Mouse (Mus musculus) adrenal gland, adult 2 months (tissue): Measurements from ENCODE around the gene Ung. TPM values are rescaled to one million over a fixed set of nuclear protein-coding genes. Genes with fewer than 3 reads are reported as not detected.

Source experiments
- DNase-seq: peaks from one replicate; pipeline ENCODE4 v3.0.0; 2021
- long read RNA-seq: library from polyadenylated mRNA; stranded (forward); transcript quantifications from one replicate; pipeline ENCODE4 v2.0.0, GENCODE M21; 2021
- polyA plus RNA-seq: library from polyadenylated mRNA; depleted of rRNA; stranded (reverse); fragments of >200 nt; gene quantifications from 2 replicates; pipeline ENCODE4 v1.2.3, GENCODE M21; 2012; rRNA removed
- total RNA-seq, 2 experiments: library from RNA; stranded (reverse); gene quantifications; 2 replicates each; pipeline ENCODE4 v1.2.3; 2021

The Ung gene
- total RNA-seq (1 to 10 TPM; 4.7 to 5.7 TPM), polyA plus RNA-seq (4.3 and 4.9 TPM in 2 replicates)
- long read RNA-seq, partial matches to known transcripts, result 0 of 4 reads
- long read RNA-seq, other reads (novel, unspliced or antisense), result 0 of 4 reads

DNA sequence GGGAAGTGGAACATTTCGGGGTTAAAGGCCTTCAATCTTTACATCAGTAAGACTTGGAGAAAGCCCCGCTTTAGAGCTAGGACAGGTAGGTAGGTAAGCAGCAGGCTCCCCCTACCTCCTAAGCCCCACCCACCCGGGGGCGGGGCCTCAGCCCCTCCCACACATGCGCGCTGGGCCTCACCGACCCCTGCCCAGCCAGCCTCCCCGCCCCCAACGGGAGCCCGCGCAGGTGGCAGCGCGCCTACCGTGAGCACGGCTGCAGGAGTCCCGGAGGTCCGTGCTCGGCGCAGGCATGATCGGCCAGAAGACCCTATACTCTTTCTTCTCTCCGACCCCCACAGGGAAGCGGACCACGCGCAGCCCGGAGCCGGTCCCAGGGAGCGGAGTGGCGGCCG lies at the start of gene Ung:
TSS of gene Ung (plus strand) at position 176 of the 395 bp plus-strand sequence.
- DNase-seq, result no peak

DNA sequence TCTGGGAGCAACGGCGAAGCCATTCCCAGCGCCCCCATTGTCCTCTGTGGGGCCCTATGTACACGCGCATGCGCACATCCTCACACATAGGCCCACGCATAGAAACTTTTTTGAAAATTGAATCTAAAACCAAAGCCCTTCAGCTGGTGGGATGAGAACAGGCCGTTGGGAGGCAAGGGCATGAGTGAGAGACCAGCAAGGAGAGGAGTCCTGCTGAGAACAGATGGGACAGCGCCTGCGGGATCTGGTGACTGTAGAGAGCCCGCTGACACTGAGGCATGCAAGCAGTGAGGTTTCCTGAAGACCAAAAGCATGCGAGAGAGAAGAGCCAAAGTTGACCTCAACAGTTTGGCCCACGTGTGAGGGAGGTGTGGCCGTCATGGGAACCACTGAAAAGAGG lies 44.7 kb upstream of the Ung start:
- no peak for DNase-seq

DNA sequence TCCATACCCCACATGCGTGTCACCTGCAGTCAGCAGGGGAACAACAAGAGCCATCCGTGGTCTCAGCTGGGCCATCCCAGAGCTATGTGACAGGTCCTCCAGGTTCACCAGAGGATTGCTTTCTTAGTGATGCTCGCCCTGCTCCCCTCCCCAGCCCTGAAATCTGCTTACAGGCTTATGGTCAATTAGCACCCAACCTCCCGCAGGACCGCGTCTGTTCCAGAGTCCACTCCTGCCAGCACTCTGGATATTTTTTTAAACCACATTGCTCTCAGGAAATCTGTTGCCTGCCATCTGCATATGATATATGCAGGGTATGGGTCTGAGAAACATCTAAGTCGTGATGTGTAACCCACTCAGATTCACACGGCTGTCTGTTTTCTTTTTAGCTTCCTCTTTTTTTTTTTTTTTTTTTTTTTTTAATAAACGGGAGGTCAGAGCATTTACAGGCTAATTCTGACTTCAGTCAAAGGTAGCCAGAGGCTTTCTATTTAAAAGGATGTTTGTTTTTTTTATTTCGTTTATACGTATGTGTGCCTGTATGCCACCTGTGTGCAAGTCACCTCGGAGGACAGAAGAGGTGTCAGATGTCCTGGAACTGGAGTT lies 42.2 kb upstream of the Ung start:
- DNase-seq, result no peak

DNA sequence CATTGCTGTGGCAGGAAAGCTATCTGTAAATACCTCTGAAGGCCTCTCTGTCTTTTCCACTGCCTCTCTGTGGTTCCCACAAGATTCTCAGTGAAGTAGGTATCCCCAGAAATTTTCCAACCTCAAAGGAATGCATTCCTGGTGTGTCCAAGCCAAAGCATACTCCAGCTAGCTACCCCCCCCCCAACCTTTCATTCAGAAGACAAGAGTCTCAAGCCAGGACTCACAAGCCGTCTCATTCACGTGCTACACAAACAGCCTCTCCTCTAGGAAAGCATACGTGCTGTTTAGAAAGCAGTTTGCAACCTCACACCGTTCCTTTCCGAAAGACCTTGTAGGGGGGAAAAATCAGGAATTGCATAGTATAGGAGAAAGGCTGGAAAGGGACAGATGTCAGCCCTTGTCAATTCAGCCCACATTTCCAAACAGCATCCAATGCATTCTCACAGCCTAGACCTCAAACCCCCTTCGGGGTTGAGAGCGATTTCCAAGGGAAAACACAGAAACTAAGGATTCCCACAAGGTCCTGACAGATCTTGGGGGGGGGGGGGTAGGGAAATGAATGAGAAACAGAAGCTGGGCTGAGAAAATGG lies 39.7 kb upstream of the Ung start:
- DNase-seq, result no peak

DNA sequence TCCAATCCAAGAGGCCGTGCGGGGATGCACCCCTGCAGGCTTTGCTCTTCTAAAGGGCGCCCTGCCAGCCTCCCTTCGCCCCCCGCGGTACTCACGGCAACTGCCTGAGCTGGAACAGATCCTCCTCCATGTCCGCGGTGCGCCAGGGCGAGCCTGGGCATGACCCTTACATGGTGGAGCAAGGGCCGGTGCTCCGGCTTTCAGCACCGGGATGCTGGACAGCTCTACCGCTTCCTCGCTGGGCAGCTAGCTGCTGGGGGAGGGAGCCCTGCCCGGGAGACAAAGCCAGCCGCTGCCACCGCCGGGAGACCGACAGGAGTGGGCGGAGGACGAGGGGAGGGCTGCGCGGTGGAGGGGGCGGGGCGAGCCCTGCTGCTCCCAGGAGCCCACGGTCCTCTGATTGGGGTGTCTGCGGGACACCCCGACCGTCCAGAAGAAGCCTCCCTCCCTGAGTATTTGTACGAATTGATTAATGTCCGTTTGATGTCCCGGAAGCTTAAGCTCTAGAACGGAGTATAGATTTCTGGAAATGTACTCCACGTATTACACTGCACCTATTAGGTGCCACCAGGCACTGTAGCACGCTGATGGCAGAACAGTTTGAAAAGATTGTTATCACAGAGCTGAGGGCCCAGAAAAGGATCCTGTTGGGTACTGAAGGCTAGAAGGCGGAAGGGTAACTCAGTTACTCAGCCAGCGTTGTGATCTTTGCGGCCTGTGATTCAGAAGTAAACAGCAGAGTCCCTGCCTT lies 39.0 kb upstream of the Ung start, which contains the start of gene Svop:
TSS of gene Svop (minus strand) at position 514 of the 751 bp plus-strand sequence.
- peak; percentile 82 for DNase-seq

DNA sequence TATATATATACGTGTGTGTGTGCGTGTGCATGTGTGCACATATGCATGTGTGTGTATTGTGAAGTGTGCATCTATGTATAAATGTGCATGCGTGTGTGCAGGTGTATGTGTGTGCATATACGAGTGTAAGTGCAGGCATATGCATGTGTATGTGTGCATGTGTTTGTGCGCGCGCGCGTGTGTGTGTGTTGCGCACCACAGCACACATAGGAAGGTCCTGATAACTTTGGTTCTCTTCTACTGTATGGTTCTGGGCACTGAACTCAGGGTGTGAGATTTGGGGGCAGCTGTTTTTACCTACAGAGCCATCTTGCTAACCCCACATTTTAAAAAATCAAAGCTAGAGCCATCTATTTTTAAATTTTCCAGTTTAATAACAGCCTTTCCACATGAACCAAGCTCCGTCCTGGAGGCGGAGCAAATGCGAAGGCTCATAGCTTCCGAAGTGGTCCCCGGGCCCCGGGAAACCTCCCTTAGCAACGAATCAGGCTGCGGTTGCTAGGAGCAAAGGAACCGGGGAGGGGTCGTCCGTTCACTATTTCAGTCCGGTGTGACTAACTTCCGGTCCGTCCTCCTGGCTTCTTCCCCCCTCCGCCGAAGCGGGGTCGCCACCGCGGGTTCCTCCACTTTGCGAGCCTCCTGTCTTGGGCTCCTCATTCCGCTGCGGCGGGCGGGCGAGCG lies 30.3 kb upstream of the Ung start:
- DNase-seq, result peak; percentile 94

DNA sequence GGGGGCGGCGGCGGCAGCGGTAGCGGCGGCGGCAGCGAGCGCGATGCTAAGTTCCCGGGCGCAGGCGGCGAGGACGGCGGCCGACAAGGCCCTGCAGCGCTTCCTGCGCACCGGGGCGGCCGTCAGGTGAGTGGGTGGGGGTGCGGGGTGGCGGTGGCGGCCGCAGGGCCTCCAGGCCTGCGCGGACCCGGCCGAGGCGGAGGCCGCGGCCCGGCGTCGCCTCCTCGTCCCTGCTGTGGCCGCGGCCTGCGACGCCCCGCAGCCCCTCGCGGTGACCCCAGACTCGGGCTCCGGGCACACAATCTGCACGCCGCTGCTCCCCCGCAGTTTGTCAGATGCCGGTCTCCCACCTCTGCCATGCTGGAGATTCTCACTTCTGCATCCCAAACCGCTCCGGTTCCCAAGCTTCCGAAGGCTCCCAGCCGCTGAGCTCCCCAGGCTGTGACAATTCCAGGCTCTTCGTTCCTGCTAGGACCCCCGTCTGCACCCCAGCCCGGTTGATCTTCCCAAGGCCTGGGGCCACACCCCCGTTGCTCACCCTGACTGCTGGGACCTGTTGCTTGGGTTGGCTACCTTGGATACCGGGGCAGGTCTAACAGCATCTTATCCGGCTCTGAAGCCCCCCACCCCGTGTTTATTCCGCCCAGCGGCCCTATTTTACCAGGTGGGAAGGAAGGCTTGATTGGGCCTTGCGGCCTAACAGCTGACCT lies 29.6 kb upstream of the Ung start:
- no peak for DNase-seq

DNA sequence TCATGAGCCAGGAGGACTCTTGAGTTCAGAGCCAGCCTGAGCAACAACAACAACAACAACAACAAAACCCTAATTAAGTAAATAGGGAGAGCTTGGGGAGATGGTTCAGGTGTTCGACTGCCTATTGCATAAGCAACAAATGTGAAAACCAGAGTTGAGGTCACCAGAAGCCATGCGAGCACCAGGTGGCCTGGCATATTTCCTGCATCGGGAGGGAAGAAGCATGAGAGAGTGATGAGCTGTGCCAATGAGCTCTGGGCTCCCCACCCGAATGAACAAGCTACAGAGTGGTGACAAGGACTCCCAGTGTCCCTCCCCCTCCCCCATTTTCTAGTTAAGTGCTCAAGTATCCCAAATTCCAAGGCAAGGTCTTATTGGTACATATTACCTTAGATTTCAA lies 28.3 kb upstream of the Ung start:
- DNase-seq, result no peak

DNA sequence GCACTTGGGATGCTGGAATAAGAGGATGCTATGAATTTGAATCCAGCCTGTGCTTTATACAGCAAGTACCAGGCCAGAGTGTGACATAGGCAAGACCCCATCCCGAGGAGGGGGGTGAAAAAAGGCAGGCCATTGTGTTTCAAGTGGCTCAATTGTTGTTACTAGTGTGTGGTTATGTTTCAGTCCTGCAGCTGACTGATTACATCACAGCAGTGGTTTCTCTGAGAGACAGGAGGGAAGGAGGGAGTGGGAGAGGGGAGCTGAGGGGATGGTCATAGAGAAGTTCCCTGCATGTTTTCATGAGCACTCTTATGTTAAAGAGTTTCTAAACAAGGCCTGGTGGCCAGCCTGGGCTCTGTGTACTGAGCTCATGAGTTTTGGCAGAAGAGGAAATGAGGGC lies 27.4 kb upstream of the Ung start:
- no peak for DNase-seq

DNA sequence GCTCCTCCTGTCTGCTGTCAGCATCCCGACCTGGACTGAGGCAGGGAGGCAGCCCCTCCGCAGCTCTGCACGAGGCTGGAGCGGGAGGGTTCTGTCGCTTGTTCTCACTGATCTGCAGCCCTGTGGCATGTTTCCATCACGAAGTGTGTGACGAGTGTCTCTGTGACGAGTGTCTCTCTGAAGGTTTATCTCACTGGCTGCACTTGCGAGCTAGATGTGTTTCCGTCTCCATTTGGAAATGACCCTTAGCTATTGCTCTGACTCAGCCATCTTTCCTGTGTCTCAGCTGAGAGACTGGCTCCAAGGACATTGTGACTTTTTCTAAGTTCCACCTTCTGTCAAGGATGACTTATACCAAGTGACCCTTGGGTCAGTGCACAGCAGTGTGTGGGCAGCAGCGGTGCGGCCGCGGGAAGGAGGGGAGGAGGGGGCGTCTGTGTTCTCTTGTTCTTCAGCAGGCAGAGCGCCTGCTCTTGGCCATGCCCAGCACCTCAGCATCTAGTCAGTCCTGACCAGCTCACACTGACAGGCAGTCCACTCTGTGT lies 23.7 kb upstream of the Ung start:
- DNase-seq, result peak; percentile 76

DNA sequence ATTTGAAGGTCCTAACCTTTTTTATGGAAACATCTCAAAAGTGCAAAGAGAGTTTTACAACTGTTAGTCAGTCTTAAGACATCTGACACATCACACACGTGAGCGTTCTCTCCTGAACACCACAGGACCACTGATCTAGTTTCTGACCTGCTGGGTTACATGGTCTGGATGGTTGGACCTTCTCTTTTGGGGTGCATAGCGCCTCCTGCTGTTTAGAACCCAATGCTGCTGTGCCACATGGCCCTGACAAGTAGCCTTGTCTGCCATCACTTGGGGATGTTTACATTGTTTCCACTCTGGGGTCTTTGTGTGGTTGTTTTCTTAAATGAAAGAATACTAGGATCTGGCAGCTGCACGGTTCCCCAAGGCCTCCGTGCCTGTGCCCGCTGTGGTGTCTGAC lies 16.9 kb upstream of the Ung start:
- no peak for DNase-seq

DNA sequence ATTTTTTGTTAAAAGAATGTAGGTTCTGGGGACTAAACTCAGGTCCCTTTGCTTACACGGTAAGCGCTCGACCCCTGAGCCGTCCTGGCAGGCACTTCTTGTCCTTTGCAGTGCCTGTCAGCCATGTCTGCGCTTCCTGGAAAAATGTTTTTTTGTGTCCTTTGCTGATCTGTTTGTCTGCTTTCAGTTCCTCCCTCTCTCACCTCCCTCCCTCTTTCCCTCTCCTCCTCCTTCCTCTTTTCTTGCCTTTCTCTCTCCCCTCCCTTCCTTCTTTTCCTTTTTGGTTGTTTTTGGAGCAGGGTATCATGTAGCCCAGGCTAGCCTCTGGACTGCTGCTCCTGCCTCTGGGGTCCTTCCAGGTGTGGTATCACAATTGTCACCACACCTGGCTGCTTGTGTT lies 15.2 kb upstream of the Ung start:
- DNase-seq, result no peak

DNA sequence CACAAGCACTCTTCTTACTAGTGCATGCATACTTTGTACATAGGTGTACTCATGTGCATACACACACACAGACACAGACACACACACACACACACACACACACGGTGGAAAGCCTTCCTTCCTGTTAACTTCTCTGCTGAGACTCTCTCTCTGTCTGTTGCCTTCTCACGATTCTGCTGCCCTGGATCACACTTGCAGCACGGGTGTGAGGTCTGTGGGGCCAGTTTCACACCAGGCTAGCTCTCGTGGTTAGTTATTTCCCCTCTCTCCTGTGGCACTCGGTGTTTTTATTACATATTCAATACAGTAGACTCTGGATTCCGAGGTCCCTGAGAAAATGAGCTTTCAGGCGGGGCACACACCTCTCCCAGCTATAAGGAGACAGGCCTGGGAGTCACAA lies 13.6 kb upstream of the Ung start:
- no peak for DNase-seq

DNA sequence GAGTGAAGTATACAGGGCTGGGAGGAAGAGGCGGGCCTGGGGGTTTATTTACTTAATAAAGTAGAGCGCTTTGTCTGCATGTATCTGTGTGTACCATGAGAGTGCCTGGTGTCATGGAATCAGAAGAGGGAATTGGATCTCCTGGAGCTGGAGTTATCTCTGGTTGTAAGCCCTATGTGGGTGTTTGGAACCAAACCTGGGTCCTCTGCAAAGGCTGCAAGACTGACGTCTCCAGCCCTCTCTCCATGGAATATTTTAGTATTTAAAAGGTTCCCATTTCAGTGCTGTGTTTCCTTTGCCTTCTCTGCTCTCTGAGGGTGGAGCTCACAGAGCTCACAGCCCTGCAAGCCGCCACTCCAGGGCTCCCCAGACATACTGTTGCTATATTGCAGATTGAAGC lies 10.4 kb upstream of the Ung start:
- DNase-seq, result no peak

DNA sequence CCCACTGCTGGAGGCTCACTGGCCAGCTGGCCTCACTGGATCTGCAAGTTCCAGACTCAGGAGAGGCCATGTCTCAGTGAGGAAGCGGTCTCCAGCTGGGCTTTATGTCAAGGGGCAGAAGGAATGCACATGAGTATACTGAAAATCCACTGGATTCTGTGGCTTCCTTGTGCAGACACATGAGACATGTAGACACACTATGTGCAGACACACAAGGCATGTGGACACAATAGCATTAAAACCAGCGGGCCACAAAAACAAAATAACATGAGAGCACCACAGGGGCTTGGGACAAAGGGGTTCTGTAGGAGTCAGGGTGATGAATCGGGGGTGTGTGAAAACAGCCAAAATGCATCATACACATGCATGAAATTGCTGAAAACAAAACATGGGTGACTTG lies 4.2 kb upstream of the Ung start:
- no peak for DNase-seq

DNA sequence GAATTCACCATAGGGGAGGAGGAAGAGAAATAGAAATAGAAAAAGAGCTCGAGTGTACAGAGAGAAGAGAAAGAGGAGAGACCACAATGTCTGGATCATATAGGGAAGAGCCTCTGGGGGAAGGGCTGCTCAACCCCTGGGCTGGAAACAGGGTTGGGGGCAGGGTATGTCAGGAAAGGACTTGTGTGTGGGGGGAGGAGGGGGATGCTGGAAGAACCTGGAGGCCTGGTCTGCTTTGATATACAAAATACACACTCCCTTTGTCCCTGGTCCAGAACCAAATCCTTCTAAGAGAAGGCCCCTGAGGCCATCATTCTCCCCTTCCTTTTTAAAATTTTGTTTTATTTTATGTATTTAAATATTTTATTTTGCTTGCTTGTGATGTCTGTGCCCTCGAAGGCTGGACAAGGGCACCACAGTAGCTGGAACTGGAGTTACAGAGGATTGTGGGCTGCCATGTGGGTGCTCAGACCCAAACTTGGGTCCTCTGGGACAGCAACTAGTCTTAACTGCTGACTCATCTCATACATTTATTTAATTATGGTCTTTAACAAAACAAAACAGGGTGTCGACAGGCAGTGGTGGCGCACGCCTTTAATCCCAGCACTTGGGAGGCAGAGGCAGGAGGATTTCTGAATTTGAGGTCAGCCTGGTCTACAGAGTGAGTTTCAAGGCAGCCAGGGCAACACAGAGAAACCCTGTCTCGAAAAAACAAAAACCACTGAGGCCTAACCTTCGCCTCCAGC lies 3.5 kb upstream of the Ung start:
- DNase-seq, result no peak

DNA sequence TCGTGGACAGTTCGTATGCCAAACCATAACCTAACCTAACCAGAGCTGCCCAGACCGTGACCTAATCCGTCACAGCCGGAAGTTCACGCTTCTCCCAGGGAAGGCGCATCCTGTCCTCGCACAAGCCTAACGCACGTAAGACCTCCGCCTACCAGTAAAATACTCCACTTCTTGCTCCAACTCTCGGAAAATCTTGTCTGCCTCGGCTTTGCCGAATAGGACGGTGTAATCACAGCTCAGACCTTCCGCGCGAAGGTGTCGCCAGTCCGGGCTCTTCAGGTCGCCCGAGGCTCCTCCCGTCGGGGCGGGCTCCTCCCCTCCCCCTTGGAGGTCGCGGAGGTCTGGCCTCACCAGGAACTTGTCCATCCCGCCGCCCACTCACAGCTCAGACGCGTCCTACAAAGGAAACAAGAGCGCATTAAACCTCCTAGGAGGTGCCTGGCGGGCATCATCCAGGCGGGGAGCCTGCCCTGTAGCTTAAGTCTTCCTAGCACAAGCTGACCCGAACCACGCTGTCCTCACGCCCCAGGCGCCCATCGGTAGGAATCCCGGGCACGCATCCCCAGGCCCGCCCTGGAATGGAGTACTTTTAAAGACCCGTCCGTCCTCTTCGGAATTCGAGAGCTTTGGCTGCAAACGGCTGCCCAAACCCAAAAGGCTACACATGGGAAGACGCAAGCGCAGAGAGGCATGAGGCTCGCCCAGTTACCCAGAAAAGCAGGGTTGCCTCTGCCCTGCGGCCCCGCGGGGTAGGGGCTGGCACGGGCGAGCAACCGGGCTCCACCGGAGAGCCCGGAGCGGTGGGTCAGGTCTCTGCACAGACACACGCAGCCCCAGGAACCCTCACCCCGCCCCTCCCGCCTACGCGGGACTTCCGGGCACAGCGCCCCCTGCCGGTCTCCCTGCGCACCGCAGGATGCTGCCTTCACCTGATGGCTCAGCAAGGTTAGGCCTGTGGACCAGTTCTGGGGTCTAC lies 2.5 kb upstream of the Ung start, which contains the start of gene Alkbh2:
TSS of gene Alkbh2 (minus strand) at position 845 of the 976 bp plus-strand sequence.
- peak; percentile 88 for DNase-seq

DNA sequence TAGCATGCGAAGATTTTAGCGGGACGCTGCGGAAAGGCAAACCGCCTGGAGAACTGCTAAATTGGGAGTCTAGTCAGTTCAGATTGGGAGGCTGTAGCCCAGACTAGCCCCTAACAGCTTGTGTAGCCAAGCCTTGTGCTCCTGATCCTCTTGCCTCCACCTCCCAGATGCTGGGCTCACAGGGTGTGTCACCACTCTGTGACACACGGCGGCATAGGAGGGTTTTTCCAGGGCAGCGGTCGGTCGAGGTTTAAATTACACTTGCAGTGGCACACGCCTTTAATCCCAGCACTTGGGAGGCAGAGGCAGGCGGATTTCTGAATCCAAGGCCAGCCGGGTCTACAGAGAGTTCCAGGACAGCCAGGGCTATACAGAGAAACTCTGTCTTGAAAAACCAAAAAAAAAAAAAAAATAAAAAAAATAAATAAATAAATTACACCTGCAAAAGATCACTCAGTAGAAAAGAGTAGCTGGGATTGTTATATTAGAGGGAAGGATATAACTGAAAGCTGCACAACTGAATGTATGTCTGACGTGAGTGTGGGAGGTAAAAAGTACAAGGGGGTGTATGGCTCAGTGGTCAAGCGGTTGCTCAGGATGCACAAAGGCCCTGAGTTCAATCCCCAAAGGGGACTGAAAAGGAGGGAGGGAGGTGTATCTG lies 506 bp upstream of the Ung start:
- no peak for DNase-seq
